Mouse (Mus musculus) left cerebral cortex, postnatal 25 days (tissue): ENCODE results near the gene Adcy1. TPM values are rescaled to one million over a fixed set of nuclear protein-coding genes. Genes with fewer than 3 reads are reported as not detected.

Source experiments
- DNase-seq, 2 experiments: peaks; one replicate each; pipeline ENCODE4 v3.0.0; 2022; ENCODE audit warnings: low spot score in 2 of 2, mixed read lengths in 1 of 2
- intact Hi-C: fragments of 180-260 bp; cut with DNase I; formaldehyde crosslinking; loops from one replicate; pipeline ENCODE4 v1.15.1; 2025
- total RNA-seq, 2 experiments: library from RNA; stranded (reverse); gene quantifications; 2 replicates each; pipeline ENCODE4 v1.2.3; 2021

The Adcy1 gene
- total RNA-seq, 2 experiments from 2014 or later = 245 to 264 TPM

GRCm38 (mm10) chr11:7158196-7158595, 94.9 kb downstream of the Adcy1 start:
- intact Hi-C loops = no loop called here

GRCm38 (mm10) chr11:7160146-7160545, 96.9 kb downstream of the Adcy1 start:
- intact Hi-C loops = loop anchor here (5.0 kb wide), 1 partner anchor 503 kb away; the partner anchor contains the start of gene Ramp3
- no peak for DNase-seq

More at GRCm38 (mm10) chr11:7158196-7158595, 94.9 kb downstream of the Adcy1 start:
- no peak for DNase-seq

GRCm38 (mm10) chr11:7160637-7161101, 97.4 kb downstream of the Adcy1 start:
- intact Hi-C loops = loop anchor here (5.0 kb wide), 1 partner anchor 503 kb away; the partner anchor contains the start of gene Ramp3
- no peak for DNase-seq

- intact Hi-C loops = loop anchor here (5.0 kb wide), 1 partner anchor 504 kb away; the partner anchor contains the start of gene Ramp3
- DNase-seq = peak; percentile 38 to 54
Observed at GRCm38 (mm10) chr11:7161502-7162174, 98.3 kb downstream of the Adcy1 start.

DNA sequence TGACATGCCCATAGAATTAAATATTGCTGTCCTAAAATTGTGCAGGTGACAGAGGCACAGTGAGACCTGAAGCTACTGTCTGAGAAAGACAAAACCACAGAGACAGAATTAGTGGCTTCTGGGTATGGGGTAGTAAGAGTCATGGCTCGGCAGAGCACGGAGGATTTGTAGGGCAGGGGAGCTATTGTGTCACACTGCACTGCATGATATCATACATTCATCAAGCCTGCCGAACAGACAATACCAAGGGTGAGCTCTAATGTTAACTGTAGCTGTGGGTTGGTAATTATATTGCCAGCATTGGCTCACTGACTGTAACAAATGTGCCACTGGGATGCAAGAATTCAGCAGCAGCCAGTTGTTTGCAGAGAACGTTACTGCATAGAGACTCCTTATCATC, 101.1 kb downstream of the Adcy1 start:
- intact Hi-C loops = loop anchor here (5.0 kb wide), 1 partner anchor 507 kb away; the partner anchor contains the start of gene Ramp3
- no peak for DNase-seq

DNA sequence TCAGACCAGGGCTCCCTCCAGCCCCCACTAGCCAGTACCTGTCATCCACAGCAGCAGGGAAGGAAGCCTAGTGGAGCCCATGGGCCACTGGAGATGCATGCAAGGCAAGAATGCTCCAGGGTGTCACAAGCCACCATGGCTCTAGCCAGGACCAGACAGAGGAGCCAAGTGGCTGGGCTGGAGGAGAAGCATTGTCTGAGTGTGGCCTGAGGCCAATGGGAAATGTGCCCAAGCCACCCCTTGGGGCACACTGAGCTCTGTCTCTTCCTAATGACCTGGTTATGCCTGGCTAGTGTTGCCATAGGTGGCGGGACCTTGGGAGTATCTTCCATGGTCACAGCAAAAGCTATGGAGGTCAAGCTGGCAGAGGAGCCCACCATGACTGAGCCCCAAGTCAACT, 106.4 kb downstream of the Adcy1 start:
- intact Hi-C loops = no loop called here
- DNase-seq = no peak

GRCm38 (mm10) chr11:7173664-7174063, 110.4 kb downstream of the Adcy1 start:
- DNase-seq = no peak
- intact Hi-C loops = no loop called here

DNA sequence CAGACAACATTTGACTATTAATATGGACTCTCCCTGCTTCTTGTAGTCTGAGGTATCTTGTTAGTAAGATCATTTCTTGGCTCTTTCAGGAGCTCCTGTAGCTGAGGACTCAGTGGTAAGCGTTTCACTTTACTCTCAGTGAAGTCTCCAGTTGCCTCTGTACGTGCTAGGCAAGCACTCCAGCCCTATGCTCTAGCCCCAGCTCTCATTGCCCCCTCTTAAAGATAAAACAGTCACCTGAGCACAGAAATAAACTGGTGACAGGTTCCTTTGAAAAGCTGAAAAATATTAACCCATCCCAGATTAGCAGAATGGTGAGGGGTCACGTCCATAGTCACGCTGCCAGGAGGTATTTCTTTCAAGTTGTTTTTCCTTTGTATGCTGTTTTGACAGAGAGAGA, 115.4 kb downstream of the Adcy1 start:
- no peak for DNase-seq
- intact Hi-C loops = no loop called here

DNA sequence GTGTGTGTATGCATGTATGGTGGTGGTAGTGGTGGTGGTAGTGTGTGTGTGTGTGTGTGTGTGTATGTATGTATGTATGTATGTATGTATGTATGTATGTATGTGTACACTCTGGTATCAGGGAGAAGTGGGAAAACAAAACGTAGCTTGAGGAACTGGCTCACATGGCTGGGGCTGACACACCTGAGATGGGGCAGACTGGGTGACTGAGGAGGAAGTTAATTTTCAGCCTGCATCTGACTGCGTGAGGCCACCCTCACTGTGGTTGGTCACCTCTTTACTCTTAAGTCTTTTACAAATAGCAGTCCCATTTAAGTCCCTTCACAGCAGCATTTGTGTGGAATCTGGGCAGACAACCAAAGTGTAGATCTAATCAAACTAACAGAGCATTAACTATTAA, 116.0 kb downstream of the Adcy1 start:
- no peak for DNase-seq
- intact Hi-C loops = no loop called here

- intact Hi-C loops = no loop called here
- DNase-seq = no peak
Observed at GRCm38 (mm10) chr11:7182409-7183042, 119.2 kb downstream of the Adcy1 start.

DNA sequence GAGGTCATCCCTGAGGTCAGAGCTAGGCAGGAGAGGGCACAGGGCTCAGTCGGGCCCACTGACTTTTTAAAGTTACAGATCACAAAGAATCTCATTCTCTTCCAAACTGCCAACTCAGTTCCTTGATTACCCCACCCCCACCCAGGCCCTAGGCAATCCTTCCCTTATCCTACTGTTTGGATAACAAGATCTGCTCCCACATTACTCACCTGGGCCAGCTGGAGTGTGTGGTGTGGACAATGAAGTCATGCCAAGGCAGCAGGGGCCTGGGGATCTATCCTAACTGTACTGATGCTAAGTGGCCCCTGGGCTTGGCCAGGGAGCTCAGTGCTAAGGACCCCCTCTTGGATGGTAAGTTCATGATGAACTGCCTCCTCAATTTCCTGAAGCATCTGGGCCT, 121.1 kb downstream of the Adcy1 start:
- intact Hi-C loops = no loop called here

DNA sequence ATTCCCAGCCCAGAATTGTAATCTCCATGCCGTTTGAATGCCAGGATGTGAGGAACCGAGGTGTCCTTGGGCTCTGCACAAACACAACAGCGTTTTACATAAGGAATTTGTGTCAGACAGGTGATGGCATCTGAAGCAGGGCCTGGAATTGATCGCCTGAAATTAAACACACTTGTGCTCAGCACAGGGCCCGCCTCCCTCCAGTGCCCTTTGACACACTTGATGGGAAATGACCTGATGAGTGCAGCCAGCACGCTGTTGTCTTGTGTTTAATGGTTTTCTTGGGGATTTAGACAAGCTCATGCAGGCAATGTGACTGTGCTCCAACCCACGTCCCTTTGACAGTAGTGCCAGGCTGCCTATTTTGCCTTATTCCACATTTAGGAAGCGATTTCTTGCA, 124.2 kb downstream of the Adcy1 start:
- no peak for DNase-seq
- intact Hi-C loops = no loop called here

More for the DNA sequence above, 121.1 kb downstream of the Adcy1 start:
- DNase-seq = no peak

- intact Hi-C loops = no loop called here
- no peak for DNase-seq
Observed at GRCm38 (mm10) chr11:7188469-7188868, 125.2 kb downstream of the Adcy1 start, which contains the start of gene Gm11985. Gene Gm11985 (minus strand): TSS chr11:7188569.

DNA sequence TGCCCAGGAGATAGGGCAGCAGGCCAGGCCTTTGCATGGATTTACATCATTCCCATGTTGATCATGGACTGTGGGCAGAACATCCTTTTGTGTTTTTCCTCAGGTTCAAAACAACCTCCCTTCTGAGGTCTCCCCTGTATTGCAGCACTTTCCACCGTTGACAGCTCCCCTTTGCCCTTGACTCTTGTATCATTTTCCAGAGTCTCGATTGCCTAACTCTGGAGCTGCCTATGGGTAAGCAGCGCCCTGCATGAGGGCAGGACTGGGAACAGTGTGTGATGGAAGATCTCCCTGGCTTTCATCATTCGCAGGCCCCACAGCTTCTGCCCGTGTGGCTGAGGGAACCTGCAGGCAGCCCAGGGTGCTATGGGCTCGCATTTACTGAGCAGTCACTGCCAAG, 129.4 kb downstream of the Adcy1 start:
- intact Hi-C loops = no loop called here
- no peak for DNase-seq

GRCm38 (mm10) chr11:7193134-7193533, 129.8 kb downstream of the Adcy1 start:
- no peak for DNase-seq
- intact Hi-C loops = no loop called here

DNA sequence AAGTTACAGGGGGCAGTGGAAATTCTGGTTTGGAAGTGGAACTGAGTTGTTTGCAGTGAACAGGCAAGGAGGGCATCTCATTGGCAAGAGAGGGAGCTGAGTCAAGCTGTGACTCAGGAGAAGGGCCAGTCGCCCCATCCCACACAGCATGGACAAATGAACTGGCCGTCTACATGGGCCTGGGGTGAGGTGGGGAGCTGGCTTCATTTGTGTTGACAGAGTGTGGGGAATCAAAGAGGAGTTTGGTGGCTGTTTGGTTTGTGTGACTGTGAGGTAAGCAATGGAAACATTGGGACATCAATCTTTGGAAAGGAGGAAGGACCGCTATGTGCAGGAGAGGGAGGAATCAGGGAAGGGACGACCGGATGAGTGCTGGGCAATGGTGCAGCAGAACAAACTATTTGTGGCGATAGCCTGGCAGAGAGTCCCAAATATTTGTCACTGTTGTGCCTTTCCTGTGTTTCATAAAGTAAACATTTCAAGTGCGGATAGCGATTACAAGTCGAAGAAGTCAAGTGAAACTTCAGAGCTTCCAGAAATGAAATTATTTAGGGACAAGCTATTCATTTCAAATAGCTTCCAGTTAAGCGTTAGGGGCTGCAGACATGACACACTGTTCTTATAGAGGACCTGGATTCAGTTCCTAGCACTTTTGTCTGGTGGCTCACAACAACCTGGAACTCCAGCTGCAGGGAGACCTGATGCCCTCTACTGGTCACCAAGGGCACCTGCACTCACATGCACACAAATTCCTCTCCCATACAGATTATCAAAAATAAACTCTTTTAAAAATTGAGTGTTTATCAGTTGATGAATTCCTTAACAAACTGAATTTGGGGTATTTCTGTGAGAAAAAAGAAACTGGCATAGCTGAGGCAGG, 131.4 kb downstream of the Adcy1 start:
- intact Hi-C loops = no loop called here
- DNase-seq = no peak

DNA sequence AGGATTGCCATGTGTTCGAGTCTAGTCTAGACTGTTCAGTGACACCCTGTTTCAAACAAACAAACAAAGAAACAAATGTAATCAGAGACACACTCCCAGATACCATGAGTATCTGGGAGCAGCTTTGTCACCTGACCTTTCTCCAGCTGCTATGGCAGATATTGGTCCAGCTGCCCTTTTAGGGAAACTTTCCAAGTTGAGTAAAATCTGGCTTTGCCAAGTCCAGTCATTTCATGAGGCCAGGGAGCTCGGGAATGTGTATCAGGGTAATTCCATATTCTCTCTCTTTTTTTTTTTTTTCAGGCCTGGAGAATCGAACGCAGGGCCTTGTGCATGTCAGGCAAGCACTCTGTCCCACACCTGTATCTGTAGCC, 132.0 kb downstream of the Adcy1 start:
- intact Hi-C loops = no loop called here

GRCm38 (mm10) chr11:7197491-7197941, 134.2 kb downstream of the Adcy1 start, which contains the start of gene Igfbp1:
Gene Igfbp1 (plus strand): TSS chr11:7197782.
- intact Hi-C loops = no loop called here
- no peak for DNase-seq

More for the DNA sequence above, 132.0 kb downstream of the Adcy1 start:
- DNase-seq = no peak

- DNase-seq = no peak
- intact Hi-C loops = no loop called here
Observed at GRCm38 (mm10) chr11:7198006-7198405, 134.7 kb downstream of the Adcy1 start.
